Mouse (Mus musculus): ENCODE measurements around the gene Olfr90. TPM values are rescaled to one million over a fixed set of nuclear protein-coding genes. Genes with fewer than 3 reads are reported as not detected.

The Olfr90 gene
- not detected in 2 replicates for polyA plus RNA-seq (2012; ENCODE audit: low replicate concordance)

GRCm38 (mm10) chr17:37088399-37088798 lies at the start of gene Olfr90:
Olfr90 (minus strand) TSS chr17:37088499.

GRCm38 (mm10) chr17:37119988-37120387 lies 31.7 kb upstream of the Olfr90 start, which contains the start of gene Olfr92:
Olfr92 (minus strand) TSS chr17:37120088.

GRCm38 (mm10) chr17:37098178-37098577 lies 9.9 kb upstream of the Olfr90 start, which contains the start of gene Olfr91:
Olfr91 (minus strand) TSS chr17:37098278.

GRCm38 (mm10) chr17:37045611-37046311 lies 42.5 kb downstream of the Olfr90 start, which contains the start of gene Gabbr1:
Gabbr1 (plus strand) TSS chr17:37045966.

Other genes starting within 250 kb of the Olfr90 start
- gene Trim15, start 221.3 kb downstream of the Olfr90 start, polyA plus RNA-seq (2012; ENCODE audit: low replicate concordance): 0.34 and 0.50 TPM in 2 replicates
- gene Trim10, start 218.9 kb downstream of the Olfr90 start, polyA plus RNA-seq (2012; ENCODE audit: low replicate concordance): 9.5 and 47.5 TPM in 2 replicates
- gene Trim40, start 198.4 kb downstream of the Olfr90 start, polyA plus RNA-seq (2012; ENCODE audit: low replicate concordance): not detected in 2 replicates
- not detected in 2 replicates for gene Trim31, start 190.4 kb downstream of the Olfr90 start, polyA plus RNA-seq (2012; ENCODE audit: low replicate concordance)
- gene Rnf39, start 145.6 kb downstream of the Olfr90 start, polyA plus RNA-seq (2012; ENCODE audit: low replicate concordance): 0.11 TPM in 1 of 2 replicates, not detected in the other
- 87.0 and 326 TPM in 2 replicates for gene Ppp1r11, start 136.8 kb downstream of the Olfr90 start, polyA plus RNA-seq (2012; ENCODE audit: low replicate concordance)
- 1.0 and 4.8 TPM in 2 replicates for gene Znrd1, start 129.9 kb downstream of the Olfr90 start, polyA plus RNA-seq (2012; ENCODE audit: low replicate concordance)
- gene Znrd1as, start 129.9 kb downstream of the Olfr90 start, polyA plus RNA-seq (2012; ENCODE audit: low replicate concordance): 0.19 TPM in 1 of 2 replicates, not detected in the other
- gene 2410137M14Rik, start 107.3 kb downstream of the Olfr90 start, polyA plus RNA-seq (2012; ENCODE audit: low replicate concordance): not detected in 2 replicates
- gene H2-M5, start 99.0 kb downstream of the Olfr90 start, polyA plus RNA-seq (2012; ENCODE audit: low replicate concordance): 0.07 TPM in 1 of 2 replicates, not detected in the other
- gene Zfp57, start 87.3 kb downstream of the Olfr90 start, polyA plus RNA-seq (2012; ENCODE audit: low replicate concordance): 0.12 and 0.82 TPM in 2 replicates
- gene Mog, start 65.1 kb downstream of the Olfr90 start, polyA plus RNA-seq (2012; ENCODE audit: low replicate concordance): not detected in 2 replicates
- 15.3 and 37.9 TPM in 2 replicates for gene Gabbr1, start 42.5 kb downstream of the Olfr90 start, polyA plus RNA-seq (2012; ENCODE audit: low replicate concordance)
- not detected in 2 replicates for gene Olfr91, start 9.8 kb upstream of the Olfr90 start, polyA plus RNA-seq (2012; ENCODE audit: low replicate concordance)
- not detected in 2 replicates for gene Olfr92, start 31.6 kb upstream of the Olfr90 start, polyA plus RNA-seq (2012; ENCODE audit: low replicate concordance)
- gene Olfr93, start 73.0 kb upstream of the Olfr90 start, polyA plus RNA-seq (2012; ENCODE audit: low replicate concordance): not detected in 2 replicates
- not detected in 2 replicates for gene Ubd, start 105.4 kb upstream of the Olfr90 start, polyA plus RNA-seq (2012; ENCODE audit: low replicate concordance)
- gene Olfr94, start 112.5 kb upstream of the Olfr90 start, polyA plus RNA-seq (2012; ENCODE audit: low replicate concordance): not detected in 2 replicates
- gene Olfr95, start 124.6 kb upstream of the Olfr90 start, polyA plus RNA-seq (2012; ENCODE audit: low replicate concordance): not detected in 2 replicates
- gene Olfr96, start 131.6 kb upstream of the Olfr90 start, polyA plus RNA-seq (2012; ENCODE audit: low replicate concordance): not detected in 2 replicates
- not detected in 2 replicates for gene Olfr97, start 148.8 kb upstream of the Olfr90 start, polyA plus RNA-seq (2012; ENCODE audit: low replicate concordance)
- not detected in 2 replicates for gene Olfr98, start 175.2 kb upstream of the Olfr90 start, polyA plus RNA-seq (2012; ENCODE audit: low replicate concordance)
- 0.33 and 1.7 TPM in 2 replicates for gene H2-M3, start 181.7 kb upstream of the Olfr90 start, polyA plus RNA-seq (2012; ENCODE audit: low replicate concordance)
- not detected in 2 replicates for gene Olfr99, start 195.0 kb upstream of the Olfr90 start, polyA plus RNA-seq (2012; ENCODE audit: low replicate concordance)
- not detected in 2 replicates for gene Olfr101, start 215.8 kb upstream of the Olfr90 start, polyA plus RNA-seq (2012; ENCODE audit: low replicate concordance)
- gene Olfr102, start 228.6 kb upstream of the Olfr90 start, polyA plus RNA-seq (2012; ENCODE audit: low replicate concordance): not detected in 2 replicates